Mouse (Mus musculus) MEL (cell line): Measurements from ENCODE around the gene Abi3. TPM values are rescaled to one million over a fixed set of nuclear protein-coding genes. Genes with fewer than 3 reads are reported as not detected.

ENCODE experiments used
- DNase-seq: peaks from one replicate; pipeline ENCODE4 v3.0.0; 2011; ENCODE audit warnings: low read depth, low spot score
- H3K27ac ChIP-seq: 2 replicates; pipeline ENCODE4 v1.5.1; 2012; ENCODE audit warnings: low read depth, mild to moderate bottlenecking, control low read depth, low read length, moderate library complexity; ENCODE audit not compliant: control insufficient read depth
- H3K27me3 ChIP-seq, 2 experiments: fragments of 150-350 bp in 1 of 2; sonication (generic) in 1 of 2; 2 replicates each; pipeline ENCODE4 v1.6.1; 2012; ENCODE audit warnings: low read length in 2 of 2, mild to moderate bottlenecking in 2 of 2, improper control_type of control experiment in 1 of 2, moderate library complexity in 1 of 2; ENCODE audit not compliant: insufficient read depth in 2 of 2, control insufficient read depth in 1 of 2
- H3K36me3 ChIP-seq, 2 experiments: 2 replicates each; pipeline ENCODE4 v1.6.1; 2012 to 2014; ENCODE audit warnings: low read length in 2 of 2, improper control_type of control experiment in 1 of 2, inconsistent platforms in 1 of 2, mild to moderate bottlenecking in 1 of 2; ENCODE audit not compliant: insufficient read depth in 2 of 2, control insufficient read depth in 1 of 2
- H3K4me1 ChIP-seq, 2 experiments: fragments of 150-350 bp in 1 of 2; sonication (generic) in 1 of 2; 2 replicates each; pipeline ENCODE4 v1.6.1; 2012; ENCODE audit warnings: low read length in 2 of 2, improper control_type of control experiment in 1 of 2, mild to moderate bottlenecking in 1 of 2; ENCODE audit not compliant: insufficient read depth in 2 of 2, control insufficient read depth in 1 of 2
- H3K4me3 ChIP-seq, 2 experiments: fragments of 150-350 bp in 1 of 2; sonication (generic) in 1 of 2; 2 replicates each; pipeline ENCODE4 v1.5.1; 2012; ENCODE audit warnings: low read depth in 2 of 2, low read length in 2 of 2, mild to moderate bottlenecking in 2 of 2, moderate library complexity in 2 of 2, control low read depth in 1 of 2, improper control_type of control experiment in 1 of 2; ENCODE audit not compliant: control insufficient read depth in 1 of 2, insufficient read depth in 1 of 2
- H3K79me2 ChIP-seq: 2 replicates; pipeline ENCODE4 v1.6.1; 2012; ENCODE audit warnings: mild to moderate bottlenecking, low read length, moderate library complexity; ENCODE audit not compliant: control insufficient read depth, poor library complexity, insufficient read depth
- H3K9ac ChIP-seq: 2 replicates; pipeline ENCODE4 v1.6.1; 2012; ENCODE audit warnings: low read depth, mild to moderate bottlenecking, control low read depth, low read length, moderate library complexity; ENCODE audit not compliant: control insufficient read depth, poor library complexity, severe bottlenecking
- H3K9me3 ChIP-seq: fragments of 150-350 bp; sonication (generic); replicated peaks from 2 replicates; pipeline ENCODE4 v1.6.1; 2012; ENCODE audit warnings: mild to moderate bottlenecking, low read length, improper control_type of control experiment, moderate library complexity; ENCODE audit not compliant: insufficient read depth
- BHLHE40 ChIP-seq: IDR thresholded peaks from 2 replicates; pipeline ENCODE4 v1.6.1; 2012; ENCODE audit warnings: low read depth, mild to moderate bottlenecking, inconsistent platforms, low read length, improper control_type of control experiment, borderline replicate concordance
- CHD2 ChIP-seq: IDR thresholded peaks from 2 replicates; pipeline ENCODE4 v1.6.1; 2011; ENCODE audit warnings: low read length, improper control_type of control experiment
- CTCF ChIP-seq, 3 experiments: IDR thresholded peaks in 2 of 3; conservative IDR thresholded peaks in 1 of 3; 2 replicates each; pipeline ENCODE4 v1.5.1; 2011 to 2012; ENCODE audit warnings: low read length in 3 of 3, low read depth in 2 of 3, mild to moderate bottlenecking in 2 of 3, improper control_type of control experiment in 1 of 3, inconsistent platforms in 1 of 3, mixed read lengths in 1 of 3, moderate library complexity in 1 of 3; ENCODE audit not compliant: control insufficient read depth in 1 of 3, insufficient read depth in 1 of 3, poor library complexity in 1 of 3, severe bottlenecking in 1 of 3
- ETS1 ChIP-seq: IDR thresholded peaks from 2 replicates; pipeline ENCODE4 v1.6.1; 2012; ENCODE audit warnings: low read depth, mild to moderate bottlenecking, inconsistent platforms, low read length, improper control_type of control experiment, moderate library complexity
- GABPA ChIP-seq: IDR thresholded peaks from 2 replicates; pipeline ENCODE4 v1.6.1; 2012; ENCODE audit warnings: low read depth, mild to moderate bottlenecking, inconsistent platforms, low read length, improper control_type of control experiment, moderate library complexity
- HCFC1 ChIP-seq: IDR thresholded peaks from 2 replicates; pipeline ENCODE4 v1.6.1; 2012; ENCODE audit warnings: low read depth, mild to moderate bottlenecking, inconsistent platforms, low read length, improper control_type of control experiment, moderate library complexity
- JUND ChIP-seq: IDR thresholded peaks from 2 replicates; pipeline ENCODE4 v1.6.1; 2011; ENCODE audit warnings: low read depth, mild to moderate bottlenecking, improper control_type of control experiment, low read length
- MAX ChIP-seq: IDR thresholded peaks from 2 replicates; pipeline ENCODE4 v1.6.1; 2011; ENCODE audit warnings: low read length, improper control_type of control experiment
- MXI1 ChIP-seq: IDR thresholded peaks from 2 replicates; pipeline ENCODE4 v1.6.1; 2011; ENCODE audit warnings: mild to moderate bottlenecking, low read depth, low read length, improper control_type of control experiment
- MYB ChIP-seq: IDR thresholded peaks from 2 replicates; pipeline ENCODE4 v1.6.1; 2011; ENCODE audit warnings: mild to moderate bottlenecking, low read depth, low read length, improper control_type of control experiment
- NELFE ChIP-seq: IDR thresholded peaks from 2 replicates; pipeline ENCODE4 v1.6.1; 2011; ENCODE audit warnings: low read depth, low read length, improper control_type of control experiment
- POLR2A ChIP-seq, 2 experiments: IDR thresholded peaks; 2 replicates each; pipeline ENCODE4 v1.6.1; 2011 to 2012; ENCODE audit warnings: low read length in 2 of 2, mild to moderate bottlenecking in 2 of 2, control low read depth in 1 of 2, improper control_type of control experiment in 1 of 2, low read depth in 1 of 2, moderate library complexity in 1 of 2; ENCODE audit not compliant: control insufficient read depth in 1 of 2, insufficient read depth in 1 of 2, poor library complexity in 1 of 2
- POLR2AphosphoS2 ChIP-seq: IDR thresholded peaks from 2 replicates; pipeline ENCODE4 v1.6.1; 2011; ENCODE audit warnings: low read length, improper control_type of control experiment
- RAD21 ChIP-seq: IDR thresholded peaks from 2 replicates; pipeline ENCODE4 v1.6.1; 2011; ENCODE audit warnings: mild to moderate bottlenecking, low read depth, low read length, improper control_type of control experiment
- RCOR1 ChIP-seq: IDR thresholded peaks from 2 replicates; pipeline ENCODE4 v1.6.1; 2012; ENCODE audit warnings: low read depth, mild to moderate bottlenecking, inconsistent platforms, low read length, improper control_type of control experiment
- SIN3A ChIP-seq: IDR thresholded peaks from 2 replicates; pipeline ENCODE4 v1.6.1; 2012; ENCODE audit warnings: low read length, improper control_type of control experiment, inconsistent platforms
- SMC3 ChIP-seq: IDR thresholded peaks from 2 replicates; pipeline ENCODE4 v1.6.1; 2011; ENCODE audit warnings: low read depth, low read length, improper control_type of control experiment
- TAL1 ChIP-seq: IDR thresholded peaks from 2 replicates; pipeline ENCODE4 v1.6.1; 2012; ENCODE audit warnings: mild to moderate bottlenecking, inconsistent platforms, low read length, moderate library complexity, mixed read lengths
- TBP ChIP-seq: IDR thresholded peaks from 2 replicates; pipeline ENCODE4 v1.8.0; 2011; ENCODE audit warnings: low read depth, low read length, improper control_type of control experiment
- UBTF ChIP-seq: IDR thresholded peaks from 2 replicates; pipeline ENCODE4 v1.6.1; 2012; ENCODE audit warnings: low read depth, mild to moderate bottlenecking, inconsistent platforms, low read length, improper control_type of control experiment, moderate library complexity, borderline replicate concordance; ENCODE audit not compliant: insufficient read depth
- USF2 ChIP-seq, 2 experiments: IDR thresholded peaks; 2 replicates each; pipeline ENCODE4 v1.6.1; 2011 to 2012; ENCODE audit warnings: improper control_type of control experiment in 2 of 2, low read length in 2 of 2, borderline replicate concordance in 1 of 2, inconsistent platforms in 1 of 2, low read depth in 1 of 2, mild to moderate bottlenecking in 1 of 2; ENCODE audit not compliant: insufficient read depth in 1 of 2
- ZC3H11A ChIP-seq: IDR thresholded peaks from 2 replicates; pipeline ENCODE4 v1.6.1; 2012; ENCODE audit warnings: low read depth, mild to moderate bottlenecking, inconsistent platforms, low read length, improper control_type of control experiment
- ZKSCAN1 ChIP-seq: IDR thresholded peaks from 2 replicates; pipeline ENCODE4 v1.6.1; 2012; ENCODE audit warnings: low read depth, mild to moderate bottlenecking, inconsistent platforms, low read length, improper control_type of control experiment, moderate library complexity
- ZMIZ1 ChIP-seq: IDR thresholded peaks from 2 replicates; pipeline ENCODE4 v1.6.1; 2012; ENCODE audit warnings: low read depth, mild to moderate bottlenecking, inconsistent platforms, low read length, improper control_type of control experiment, moderate library complexity
- ZNF384 ChIP-seq: IDR thresholded peaks from 2 replicates; pipeline ENCODE4 v1.6.1; 2012; ENCODE audit warnings: low read depth, mild to moderate bottlenecking, inconsistent platforms, low read length, improper control_type of control experiment
- polyA plus RNA-seq, 2 experiments: library from polyadenylated mRNA; stranded (reverse) in 1 of 2; unstranded in 1 of 2; fragments of >175 nt in 1 of 2; fragments of >200 nt in 1 of 2; gene quantifications; 2 replicates each; pipeline versions ENCODE4 v1.2.1 to v1.2.4; 2012; ENCODE audit warnings: low replicate concordance in 2 of 2, low read depth in 1 of 2; ENCODE audit not compliant: insufficient read length in 2 of 2, insufficient read depth in 1 of 2, missing spikeins in 1 of 2
- total RNA-seq: library from RNA; depleted of rRNA; stranded (reverse); fragments of 300-350 nt; gene quantifications from 2 replicates; pipeline ENCODE4 v1.2.3, GENCODE M21; 2012

The Abi3 gene
- total and polyA plus RNA-seq, 3 experiments: 3.3 to 15.4 TPM; not detected in 1

- Histone ChIP-seq H3K27ac (no peak overlapping the region), H3K79me2 (no peaks in the 10 kb centered on the region), H3K4me1 (peaks cover 13 to 32% of the 10 kb centered on the region in 2 experiments), H3K27me3 (no peaks in the 10 kb centered on the region), H3K9me3 (no peaks in the 10 kb centered on the region), H3K36me3 (peaks cover 0 to 17% of the 10 kb centered on the region in 2 experiments; a peak in 2 of 4 replicates), H3K4me3 (no peak overlapping the region), H3K9ac (no peak overlapping the region)
- DNase-seq: peak; percentile 74
- TF ChIP-seq ZNF384: peak; percentile 98
- TF ChIP-seq ETS1: no peak
- TF ChIP-seq MXI1: no peak
- TF ChIP-seq CHD2: no peak
- TF ChIP-seq ZMIZ1: no peak
- TF ChIP-seq RCOR1: no peak
- TF ChIP-seq RAD21: no peak
Measured at GRCm38 (mm10) chr11:95810828-95811227, 31.4 kb downstream of the Abi3 start.

GRCm38 (mm10) chr11:95809603-95810002 is 32.7 kb downstream of the Abi3 start:
- no peak for TF ChIP-seq ZMIZ1
- no peak for TF ChIP-seq MAX
- 0 out of 2 replicates have a peak, but pooled peaks have one; percentile 56 for TF ChIP-seq UBTF
- peak; percentile 78 for TF ChIP-seq TBP
- TF ChIP-seq, all 39 proteins: peak for 2
- DNase-seq: peak; percentile 77
- Histone ChIP-seq H3K27ac (no peak overlapping the region), H3K27me3 (no peaks in the 10 kb centered on the region), H3K4me1 (peaks cover 18 to 42% of the 10 kb centered on the region in 2 experiments), H3K9ac (no peak overlapping the region), H3K79me2 (no peaks in the 10 kb centered on the region), H3K4me3 (no peak overlapping the region), H3K36me3 (peaks cover 0 to 22% of the 10 kb centered on the region in 2 experiments; a peak in 2 of 4 replicates), H3K9me3 (no peaks in the 10 kb centered on the region)

GRCm38 (mm10) chr11:95808448-95809011 is 33.7 kb downstream of the Abi3 start:
- peaks cover 0 to 22% of the 10 kb centered on the region in 2 experiments; a peak in 2 of 4 replicates for H3K36me3 ChIP-seq
- H3K79me2 ChIP-seq: no peaks in the 10 kb centered on the region
- no peaks in the 10 kb centered on the region for H3K27me3 ChIP-seq
- H3K4me3 ChIP-seq: no peak overlapping the region
- peak; percentile 84 for DNase-seq
- H3K9ac ChIP-seq: peak overlapping the region; percentile 40
- no peaks in the 10 kb centered on the region for H3K9me3 ChIP-seq
- peaks cover 18 to 42% of the 10 kb centered on the region in 2 experiments for H3K4me1 ChIP-seq
- H3K27ac ChIP-seq: peak overlapping the region; percentile 61
- TF ChIP-seq SMC3 (no peak), JUND (no peak), CTCF (IDR thresholded peaks at IDR 0.05 in 2 of 3, conservative IDR thresholded peaks at IDR 0.05 in 1 of 3; ENCODE audit: control insufficient read depth in 1 of 3, insufficient read depth in 1 of 3, low read depth in 2 of 3, low read length in 3 of 3, poor library complexity in 1 of 3, severe bottlenecking in 1 of 3) (no peak), TBP (peak; percentile 59; the same call in 1 of the 2 replicates), POLR2A (IDR thresholded peaks at IDR 0.05; ENCODE audit: control insufficient read depth in 1 of 2, insufficient read depth in 1 of 2, low read depth in 1 of 2, low read length in 2 of 2, poor library complexity in 1 of 2) (peak in 1 of 2 experiments; percentile 25; a peak in 1 of 4 replicates), SIN3A (peak; percentile 35), ZMIZ1 (no peak), ZKSCAN1 (no peak), TAL1 (no peak), HCFC1 (no peak), POLR2AphosphoS2 (no peak), UBTF (no peak), BHLHE40 (no peak), USF2 (IDR thresholded peaks at IDR 0.05; ENCODE audit: borderline replicate concordance in 1 of 2, insufficient read depth in 1 of 2, low read depth in 1 of 2, low read length in 2 of 2) (no peak), ZC3H11A (no peak), RCOR1 (0 out of 2 replicates have a peak, but pooled peaks have one; percentile 2), MYB (no peak), NELFE (no peak), GABPA (no peak)
